Mouse (Mus musculus) MEL (cell line): ENCODE results near the gene Ctdspl.

Source experiments
- CHD1 ChIP-seq: IDR thresholded peaks from 2 replicates; pipeline ENCODE4 v1.6.1; 2012; ENCODE audit warnings: low read depth, mild to moderate bottlenecking, inconsistent platforms, low read length, improper control_type of control experiment
- CHD2 ChIP-seq: IDR thresholded peaks from 2 replicates; pipeline ENCODE4 v1.6.1; 2011; ENCODE audit warnings: low read length, improper control_type of control experiment
- CTCF ChIP-seq, 3 experiments: IDR thresholded peaks in 2 of 3; conservative IDR thresholded peaks in 1 of 3; 2 replicates each; pipeline ENCODE4 v1.5.1; 2011 to 2012; ENCODE audit warnings: low read length in 3 of 3, low read depth in 2 of 3, mild to moderate bottlenecking in 2 of 3, improper control_type of control experiment in 1 of 3, inconsistent platforms in 1 of 3, mixed read lengths in 1 of 3, moderate library complexity in 1 of 3; ENCODE audit not compliant: control insufficient read depth in 1 of 3, insufficient read depth in 1 of 3, poor library complexity in 1 of 3, severe bottlenecking in 1 of 3
- ELF1 ChIP-seq: IDR thresholded peaks from 2 replicates; pipeline ENCODE4 v1.6.1; 2014; ENCODE audit warnings: low read depth, mild to moderate bottlenecking, inconsistent platforms, low read length, improper control_type of control experiment, moderate library complexity
- EP300 ChIP-seq, 2 experiments: IDR thresholded peaks; 2 replicates each; pipeline ENCODE4 v1.6.1; 2011; ENCODE audit warnings: improper control_type of control experiment in 2 of 2, low read length in 2 of 2, low read depth in 1 of 2, mild to moderate bottlenecking in 1 of 2
- MAFK ChIP-seq: IDR thresholded peaks from 2 replicates; pipeline ENCODE4 v1.6.1; 2011; ENCODE audit warnings: low read depth, mild to moderate bottlenecking, low read length, improper control_type of control experiment, borderline replicate concordance
- POLR2A ChIP-seq, 2 experiments: IDR thresholded peaks; 2 replicates each; pipeline ENCODE4 v1.6.1; 2011 to 2012; ENCODE audit warnings: low read length in 2 of 2, mild to moderate bottlenecking in 2 of 2, control low read depth in 1 of 2, improper control_type of control experiment in 1 of 2, low read depth in 1 of 2, moderate library complexity in 1 of 2; ENCODE audit not compliant: control insufficient read depth in 1 of 2, insufficient read depth in 1 of 2, poor library complexity in 1 of 2
- POLR2AphosphoS2 ChIP-seq: IDR thresholded peaks from 2 replicates; pipeline ENCODE4 v1.6.1; 2011; ENCODE audit warnings: low read length, improper control_type of control experiment
- ZC3H11A ChIP-seq: IDR thresholded peaks from 2 replicates; pipeline ENCODE4 v1.6.1; 2012; ENCODE audit warnings: low read depth, mild to moderate bottlenecking, inconsistent platforms, low read length, improper control_type of control experiment
- ZMIZ1 ChIP-seq: IDR thresholded peaks from 2 replicates; pipeline ENCODE4 v1.6.1; 2012; ENCODE audit warnings: low read depth, mild to moderate bottlenecking, inconsistent platforms, low read length, improper control_type of control experiment, moderate library complexity
- ZNF384 ChIP-seq: IDR thresholded peaks from 2 replicates; pipeline ENCODE4 v1.6.1; 2012; ENCODE audit warnings: low read depth, mild to moderate bottlenecking, inconsistent platforms, low read length, improper control_type of control experiment

GRCm38 (mm10) chr9:118934319-118934718 is 8.1 kb downstream of the Ctdspl start:
- no peak for TF ChIP-seq CTCF (IDR thresholded peaks at IDR 0.05 in 2 of 3, conservative IDR thresholded peaks at IDR 0.05 in 1 of 3; ENCODE audit: control insufficient read depth in 1 of 3, insufficient read depth in 1 of 3, low read depth in 2 of 3, low read length in 3 of 3, poor library complexity in 1 of 3, severe bottlenecking in 1 of 3)
- no peak for TF ChIP-seq ELF1
- no peak for TF ChIP-seq ZMIZ1
- TF ChIP-seq POLR2A (IDR thresholded peaks at IDR 0.05; ENCODE audit: control insufficient read depth in 1 of 2, insufficient read depth in 1 of 2, low read depth in 1 of 2, low read length in 2 of 2, poor library complexity in 1 of 2): no peak
- no peak for TF ChIP-seq ZC3H11A
- TF ChIP-seq CHD1: no peak
- TF ChIP-seq ZNF384: no peak
- TF ChIP-seq POLR2AphosphoS2: no peak
- no peak for TF ChIP-seq EP300 (IDR thresholded peaks at IDR 0.05; ENCODE audit: low read depth in 1 of 2, low read length in 2 of 2)
- TF ChIP-seq CHD2: no peak
- no peak for TF ChIP-seq MAFK
